Mouse (Mus musculus) stomach, embryonic 14.5 days (tissue): ENCODE data around the gene Pstpip1. TPM values are rescaled to one million over a fixed set of nuclear protein-coding genes. Genes with fewer than 3 reads are reported as not detected.

Experiments used
- ATAC-seq: fragments of 200-750 bp; cut with Nextera tagmentation; 2 replicates; pipeline ENCODE4 v1.8.0; 2017; ENCODE audit warnings: low read depth, moderate TSS enrichment; ENCODE audit not compliant: insufficient number of reproducible peaks, insufficient read depth, low FRiP score
- H3K27ac ChIP-seq: fragments of 300-500 bp; sonication (generic); 2 replicates; pipeline ENCODE4 v1.5.1; 2014; ENCODE audit warnings: mild to moderate bottlenecking, low read length, moderate library complexity, mixed read lengths
- H3K27me3 ChIP-seq: fragments of 300-500 bp; sonication (generic); 2 replicates; pipeline ENCODE4 v1.6.1; 2014; ENCODE audit warnings: low read length, control low read depth, mixed read lengths; ENCODE audit not compliant: control insufficient read depth, insufficient read depth
- H3K36me3 ChIP-seq: fragments of 300-500 bp; sonication (generic); 2 replicates; pipeline ENCODE4 v1.6.1; 2014; ENCODE audit warnings: mild to moderate bottlenecking, control low read depth, low read length, moderate library complexity, mixed read lengths; ENCODE audit not compliant: control insufficient read depth, insufficient read depth
- H3K4me1 ChIP-seq: fragments of 300-500 bp; sonication (generic); 2 replicates; pipeline ENCODE4 v1.6.1; 2014; ENCODE audit warnings: low read length, control low read depth, mixed read lengths; ENCODE audit not compliant: control insufficient read depth, insufficient read depth
- H3K4me2 ChIP-seq: fragments of 300-500 bp; sonication (generic); replicated peaks from 2 replicates; pipeline ENCODE4 v1.6.1; 2014; ENCODE audit warnings: low read depth, low read length, control low read depth
- H3K4me3 ChIP-seq: fragments of 300-500 bp; sonication (generic); 2 replicates; pipeline ENCODE4 v1.5.1; 2014; ENCODE audit warnings: low read depth, low read length, control low read depth
- H3K9ac ChIP-seq: fragments of 300-500 bp; sonication (generic); replicated peaks from 2 replicates; pipeline ENCODE4 v1.6.1; 2014; ENCODE audit warnings: low read depth, mild to moderate bottlenecking, control low read depth, low read length, moderate library complexity, mixed read lengths
- H3K9me3 ChIP-seq: fragments of 300-500 bp; sonication (generic); 2 replicates; pipeline ENCODE4 v1.6.1; 2016; ENCODE audit warnings: low read depth, low read length, control low read depth; ENCODE audit not compliant: control insufficient read depth
- WGBS: fragments of 180-500 bp; shearing (Covaris S2); extraction: QIAGEN DNeasy Blood & Tissue Kit; methylation state at CpG from one replicate; pipeline ENCODE4 v1.1.7; 2014; 5-methylcytosine and 5-hydroxymethylcytosine counted together
- polyA plus RNA-seq: library from polyadenylated mRNA; unstranded; fragments of >200 nt; fragmentation: Nextera tagmentation; extraction: Ambion mirVana; gene quantifications from 2 replicates; pipeline ENCODE4 v1.2.1, GENCODE M21; 2014

The Pstpip1 gene
- polyA plus RNA-seq, 1 experiment from 2014 or later: 0.93 TPM

DNA sequence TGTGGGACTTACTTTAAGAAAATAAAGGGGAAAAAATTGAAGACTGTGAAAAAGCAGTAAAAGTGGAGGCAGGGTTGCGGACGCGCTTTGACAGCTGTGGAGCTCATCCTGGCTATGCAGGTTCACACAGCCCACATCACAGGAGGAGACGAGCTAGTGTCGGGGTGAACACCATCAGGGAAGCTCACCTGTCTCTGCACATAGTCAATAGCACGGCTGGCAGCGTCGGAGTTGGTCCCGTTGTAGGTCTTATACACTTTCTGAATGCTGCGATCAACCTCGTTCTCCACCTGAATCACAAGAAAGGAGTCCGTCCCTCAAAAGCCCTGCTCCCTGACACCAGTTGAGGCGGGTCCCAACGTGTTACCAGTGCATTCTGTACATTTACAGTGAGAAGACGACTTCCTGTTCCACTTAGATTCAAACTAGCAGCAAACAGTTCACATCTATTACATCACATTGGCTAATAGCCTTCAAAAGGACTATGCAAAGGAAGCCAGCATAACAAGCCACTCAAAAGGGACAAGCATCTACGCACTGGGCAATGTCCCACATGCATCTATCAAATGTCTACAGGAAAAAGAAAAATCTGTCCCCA lies 56.7 kb downstream of the Pstpip1 start:
- Histone ChIP-seq H3K27me3 (no peaks in the 10 kb centered on the region), H3K4me1 (no peaks in the 10 kb centered on the region), H3K4me2 (no peak overlapping the region), H3K9ac (no peak overlapping the region), H3K9me3 (no peaks in the 10 kb centered on the region), H3K4me3 (no peak overlapping the region), H3K36me3 (peaks cover 42% of the 10 kb centered on the region), H3K27ac (no peak overlapping the region)
- no peak for ATAC-seq
- 89% methylated on average over 16 of the region's 16 CpGs for WGBS

DNA sequence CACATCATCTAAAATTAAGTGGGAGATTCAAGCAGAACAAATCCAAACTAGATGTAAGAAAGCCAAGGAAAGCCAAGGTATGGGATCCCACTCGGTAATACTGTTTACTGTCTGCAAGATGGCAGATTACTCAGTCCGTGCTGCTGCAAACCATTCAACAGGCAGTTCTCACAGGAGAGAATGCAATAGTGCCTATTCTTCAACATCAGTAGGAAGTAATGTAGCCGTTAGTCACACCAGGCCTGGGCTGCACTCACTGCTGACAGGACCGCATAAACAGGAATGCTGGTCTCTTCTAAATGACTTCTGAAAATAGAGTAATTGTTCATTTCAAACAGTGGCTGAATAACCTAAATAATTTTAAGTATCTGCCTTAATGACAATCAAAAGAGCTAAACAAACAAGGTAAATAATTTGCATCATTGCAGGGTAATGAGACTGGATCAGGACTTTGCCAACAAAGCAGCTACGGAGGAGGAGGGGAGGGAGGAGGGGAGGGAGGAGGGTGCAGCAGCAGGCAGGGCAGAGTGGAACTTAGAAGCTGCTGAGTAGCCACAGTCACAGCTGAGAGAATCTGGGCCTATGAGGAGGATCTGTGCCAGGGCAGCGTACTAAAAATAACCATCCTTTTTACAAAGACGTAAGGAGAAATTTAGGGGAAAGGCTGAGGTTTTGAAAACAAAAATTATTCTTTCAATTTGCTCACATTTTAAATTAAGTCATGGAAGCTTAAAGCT lies 62.2 kb downstream of the Pstpip1 start:
- no peak overlapping the region for H3K4me3 ChIP-seq
- H3K9ac ChIP-seq: no peak overlapping the region
- no peak overlapping the region for H3K4me2 ChIP-seq
- peak overlapping the region; percentile 44; the same call in 1 of the 2 replicates for H3K27ac ChIP-seq
- H3K27me3 ChIP-seq: no peaks in the 10 kb centered on the region
- no peak for ATAC-seq
- no peaks in the 10 kb centered on the region for H3K9me3 ChIP-seq
- H3K4me1 ChIP-seq: 0 out of 2 replicates have a peak, but pooled peaks cover 12% of the 10 kb centered on the region
- peaks cover 7% of the 10 kb centered on the region; the same call in 1 of the 2 replicates for H3K36me3 ChIP-seq
- 34% methylated on average over 7 of the region's 7 CpGs for WGBS

DNA sequence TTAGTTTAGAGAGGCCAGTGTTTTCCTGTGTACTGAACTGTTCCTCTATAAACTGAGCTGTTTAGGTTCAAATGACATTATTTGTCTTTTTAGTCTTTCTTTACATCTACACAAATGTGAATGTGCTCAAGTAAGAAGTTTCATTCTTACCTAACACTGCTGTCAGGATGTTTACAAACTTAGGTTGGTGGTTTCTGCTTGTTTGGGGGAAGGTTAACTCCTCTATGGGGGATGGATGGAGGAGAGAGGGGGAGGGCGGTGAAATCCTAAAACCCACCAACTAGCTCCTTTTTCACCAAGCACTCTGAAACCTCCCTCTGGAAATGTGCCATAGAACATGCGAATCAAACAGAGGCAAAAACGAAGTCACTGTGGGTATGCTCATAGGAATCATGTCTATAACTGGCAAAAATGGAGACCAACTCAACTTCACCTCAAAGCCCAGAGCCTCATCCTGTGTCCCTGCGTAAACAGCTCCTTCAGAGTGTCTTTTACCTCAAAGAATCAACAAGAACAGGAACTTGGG lies 62.8 kb downstream of the Pstpip1 start:
- no peak overlapping the region for H3K4me2 ChIP-seq
- no peak overlapping the region for H3K4me3 ChIP-seq
- H3K9ac ChIP-seq: no peak overlapping the region
- 0 out of 2 replicates have a peak, but pooled peaks cover 3% of the 10 kb centered on the region for H3K36me3 ChIP-seq
- peak overlapping the region; percentile 39; the same call in 1 of the 2 replicates for H3K27ac ChIP-seq
- 0 out of 2 replicates have a peak, but pooled peaks cover 12% of the 10 kb centered on the region for H3K4me1 ChIP-seq
- no peaks in the 10 kb centered on the region for H3K9me3 ChIP-seq
- 62% methylated on average over 4 of the region's 4 CpGs for WGBS
- no peak for ATAC-seq
- H3K27me3 ChIP-seq: no peaks in the 10 kb centered on the region

- WGBS: 88% methylated on average over 5 of the region's 5 CpGs
- no peak overlapping the region for H3K27ac ChIP-seq
- no peak overlapping the region for H3K4me2 ChIP-seq
- peaks cover 25% of the 10 kb centered on the region; the same call in 1 of the 2 replicates for H3K4me1 ChIP-seq
- H3K9ac ChIP-seq: no peak overlapping the region
- ATAC-seq: no peak
- H3K9me3 ChIP-seq: no peaks in the 10 kb centered on the region
- H3K27me3 ChIP-seq: no peaks in the 10 kb centered on the region
- H3K36me3 ChIP-seq: 0 out of 2 replicates have a peak, but pooled peaks cover 3% of the 10 kb centered on the region
- H3K4me3 ChIP-seq: no peak overlapping the region
These were observed 64.8 kb downstream of the Pstpip1 start for GRCm38 (mm10) chr9:56154572-56154971.

DNA sequence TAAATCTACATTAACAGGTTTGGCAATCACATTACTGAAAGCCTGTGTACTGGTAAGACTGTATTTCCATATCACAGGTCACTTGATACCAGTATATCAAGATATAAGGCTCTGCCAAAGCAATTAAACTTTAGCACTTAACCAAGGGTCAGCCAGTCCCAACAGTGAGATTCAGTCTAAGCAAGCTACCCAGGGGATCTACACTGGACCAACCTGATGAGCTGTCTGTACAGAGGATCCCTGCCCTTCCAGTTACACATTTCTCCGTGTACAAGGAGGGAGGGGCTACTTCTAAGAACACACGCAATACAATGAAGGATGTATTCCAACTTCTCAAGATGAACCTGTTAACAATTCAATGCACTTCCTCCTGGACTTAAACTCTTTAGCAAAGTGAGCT lies 68.3 kb downstream of the Pstpip1 start:
- Histone ChIP-seq H3K4me3 (no peak overlapping the region), H3K4me1 (peaks cover 24% of the 10 kb centered on the region; the same call in 1 of the 2 replicates), H3K9me3 (no peaks in the 10 kb centered on the region), H3K4me2 (no peak overlapping the region), H3K27me3 (no peaks in the 10 kb centered on the region), H3K36me3 (no peaks in the 10 kb centered on the region), H3K27ac (no peak overlapping the region), H3K9ac (no peak overlapping the region)
- no peak for ATAC-seq
- WGBS: 52% methylated on average over 2 of the region's 2 CpGs

- Histone ChIP-seq H3K27me3 (no peaks in the 10 kb centered on the region), H3K36me3 (no peaks in the 10 kb centered on the region), H3K4me1 (peaks cover 20% of the 10 kb centered on the region; the same call in 1 of the 2 replicates), H3K27ac (no peak overlapping the region), H3K9ac (peak overlapping the region; percentile 99), H3K4me3 (peak overlapping the region; percentile 96), H3K4me2 (peak overlapping the region; percentile 67), H3K9me3 (no peaks in the 10 kb centered on the region)
- 18% methylated on average over 2 of the region's 2 CpGs for WGBS
- no peak for ATAC-seq
These were observed 69.7 kb downstream of the Pstpip1 start for GRCm38 (mm10) chr9:56159456-56159855.

- Histone ChIP-seq H3K4me1 (peaks cover 20% of the 10 kb centered on the region; the same call in 1 of the 2 replicates), H3K4me2 (peak overlapping the region; percentile 67), H3K27ac (peak overlapping the region; percentile 94), H3K36me3 (no peaks in the 10 kb centered on the region), H3K4me3 (peak overlapping the region; percentile 96), H3K9ac (peak overlapping the region; percentile 99), H3K9me3 (no peaks in the 10 kb centered on the region), H3K27me3 (no peaks in the 10 kb centered on the region)
- under 1% methylated on average over 81 of the region's 82 CpGs for WGBS
- ATAC-seq: peak; percentile 95
These were observed 70.8 kb downstream of the Pstpip1 start for GRCm38 (mm10) chr9:56160341-56161141.

DNA sequence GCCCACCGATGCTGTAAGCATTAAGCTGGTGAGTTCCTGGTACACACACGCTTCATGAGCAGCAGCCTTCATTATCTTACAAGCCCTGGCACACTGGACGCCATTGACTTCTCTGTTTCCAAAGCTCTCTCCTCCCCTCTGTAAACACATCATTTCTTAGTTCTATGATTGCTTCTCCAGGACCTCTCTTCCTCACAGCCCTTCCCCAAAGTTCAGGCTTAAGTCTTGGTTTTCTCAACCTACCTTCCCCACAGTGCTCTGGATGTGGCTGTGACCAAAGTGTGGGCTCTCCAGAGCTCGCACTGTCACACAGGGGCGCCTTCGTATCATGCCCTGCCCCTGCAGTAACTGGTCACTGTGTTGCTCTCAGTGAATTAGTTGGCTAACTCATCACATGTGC lies 75.6 kb downstream of the Pstpip1 start, which contains the start of gene Tspan3:
Tspan3 (minus strand) TSS at position 101 of the 400 bp plus-strand sequence.
- H3K27me3 ChIP-seq: no peaks in the 10 kb centered on the region
- no peaks in the 10 kb centered on the region for H3K36me3 ChIP-seq
- no peak within 1 kb of the TSS for H3K4me2 ChIP-seq
- H3K9ac ChIP-seq: no peak within 1 kb of the TSS
- no peaks in the 10 kb centered on the region for H3K9me3 ChIP-seq
- H3K27ac ChIP-seq: no peak within 1 kb of the TSS
- no peak for ATAC-seq
- 90% methylated on average over 6 of the region's 6 CpGs for WGBS
- H3K4me3 ChIP-seq: no peak within 1 kb of the TSS
- H3K4me1 ChIP-seq: 0 out of 2 replicates have a peak, but pooled peaks cover 5% of the 10 kb centered on the region
